Mouse (Mus musculus) CH12.LX (cell line): Measurements from ENCODE around the gene Myl9. TPM values are rescaled to one million over a fixed set of nuclear protein-coding genes. Genes with fewer than 3 reads are reported as not detected.
A peak's percentile ranks its signal among the peaks of the same experiment; 100 is the strongest.

ENCODE experiments used
- DNase-seq: peaks from one replicate; pipeline ENCODE4 v3.0.0-alpha.2; 2013; ENCODE audit errors: extremely low read depth
- H3K27ac ChIP-seq: 2 replicates; pipeline ENCODE4 v1.5.1; 2012; ENCODE audit warnings: low read depth, mild to moderate bottlenecking, control low read depth, moderate library complexity; ENCODE audit not compliant: insufficient read depth
- H3K27me3 ChIP-seq: replicated peaks from 2 replicates; pipeline ENCODE3; 2012; ENCODE audit warnings: inconsistent platforms
- H3K36me3 ChIP-seq, 2 experiments: replicated peaks in 1 of 2; 2 replicates each; pipeline versions ENCODE3 to v1.6.1; 2012; ENCODE audit warnings: inconsistent platforms in 1 of 2, low read length in 1 of 2, mild to moderate bottlenecking in 1 of 2, mixed read lengths in 1 of 2, moderate library complexity in 1 of 2; ENCODE audit not compliant: control insufficient read depth in 1 of 2, insufficient read depth in 1 of 2
- H3K4me1 ChIP-seq, 2 experiments: 2 replicates each; pipeline ENCODE4 v1.6.1; 2012; ENCODE audit warnings: inconsistent platforms in 1 of 2, moderate library complexity in 1 of 2; ENCODE audit not compliant: insufficient read depth in 2 of 2, control insufficient read depth in 1 of 2
- H3K4me2 ChIP-seq: 2 replicates; pipeline ENCODE4 v1.6.1; 2012; ENCODE audit warnings: low read depth, mild to moderate bottlenecking, control low read depth; ENCODE audit not compliant: poor library complexity, insufficient read depth, severe bottlenecking
- H3K4me3 ChIP-seq, 3 experiments: fragments of 150-350 bp in 1 of 3; sonication (generic) in 1 of 3; replicated peaks in 1 of 3; 2 replicates each; pipeline versions ENCODE3 to v1.5.1; 2011 to 2012; ENCODE audit warnings: low read depth in 2 of 3, low read length in 2 of 3, mild to moderate bottlenecking in 2 of 3, moderate library complexity in 2 of 3, control low read depth in 1 of 3, improper control_type of control experiment in 1 of 3, inconsistent platforms in 1 of 3, mixed read lengths in 1 of 3; ENCODE audit not compliant: poor library complexity in 1 of 3
- H3K79me2 ChIP-seq: replicated peaks from 2 replicates; pipeline ENCODE4 v1.6.1; 2012; ENCODE audit warnings: mild to moderate bottlenecking, moderate library complexity; ENCODE audit not compliant: control insufficient read depth, poor library complexity, insufficient read depth, severe bottlenecking; ENCODE audit errors: extremely low read depth
- H3K9ac ChIP-seq: 2 replicates; pipeline ENCODE4 v1.6.1; 2012; ENCODE audit warnings: low read depth, mild to moderate bottlenecking, control low read depth, moderate library complexity; ENCODE audit not compliant: insufficient read depth
- H3K9me3 ChIP-seq: replicated peaks from 2 replicates; pipeline ENCODE3; 2012; ENCODE audit warnings: low read length, inconsistent platforms, mixed read lengths
- IRF4 ChIP-seq: IDR thresholded peaks from 2 replicates; pipeline ENCODE4 v1.6.1; 2014; ENCODE audit warnings: low read depth, mild to moderate bottlenecking, inconsistent platforms, low read length, improper control_type of control experiment
- JUN ChIP-seq: IDR thresholded peaks from 2 replicates; pipeline ENCODE4 v1.6.1; 2011; ENCODE audit warnings: low read depth, mild to moderate bottlenecking, low read length, improper control_type of control experiment, moderate library complexity; ENCODE audit not compliant: insufficient read depth
- MAX ChIP-seq: IDR thresholded peaks from 2 replicates; pipeline ENCODE4 v1.6.1; 2011; ENCODE audit warnings: low read length, improper control_type of control experiment
- MEF2A ChIP-seq: IDR thresholded peaks from 2 replicates; pipeline ENCODE4 v1.6.1; 2014; ENCODE audit warnings: low read depth, mild to moderate bottlenecking, inconsistent platforms, low read length, improper control_type of control experiment, borderline replicate concordance
- MXI1 ChIP-seq: IDR thresholded peaks from 2 replicates; pipeline ENCODE4 v1.6.1; 2011; ENCODE audit warnings: mild to moderate bottlenecking, low read depth, low read length, improper control_type of control experiment
- NELFE ChIP-seq: IDR thresholded peaks from 2 replicates; pipeline ENCODE4 v1.6.1; 2011; ENCODE audit warnings: low read depth, low read length, improper control_type of control experiment
- PAX5 ChIP-seq: IDR thresholded peaks from 2 replicates; pipeline ENCODE4 v1.6.1; 2012; ENCODE audit warnings: low read length, inconsistent platforms, mixed read lengths
- POLR2A ChIP-seq: IDR thresholded peaks from 2 replicates; pipeline ENCODE4 v1.6.1; 2011; ENCODE audit warnings: low read depth, mild to moderate bottlenecking, improper control_type of control experiment, low read length
- SMC3 ChIP-seq: IDR thresholded peaks from 2 replicates; pipeline ENCODE4 v1.6.1; 2011; ENCODE audit warnings: low read depth, low read length, improper control_type of control experiment
- ZKSCAN1 ChIP-seq: IDR thresholded peaks from 2 replicates; pipeline ENCODE4 v1.6.1; 2012; ENCODE audit warnings: low read depth, inconsistent platforms, low read length, improper control_type of control experiment, borderline replicate concordance
- ZNF384 ChIP-seq: IDR thresholded peaks from 2 replicates; pipeline ENCODE4 v1.6.1; 2012; ENCODE audit warnings: low read depth, low read length, improper control_type of control experiment, inconsistent platforms
- dilution Hi-C: fragments of 300-500 bp; cut with MboI; formaldehyde crosslinking; loops from 2 replicates; pipeline ENCODE4 v1.14.3; 2020; ENCODE audit warnings: low sequenced_read_pairs; ENCODE audit not compliant: extremely low pct_unique_long_range_greater_than_20kb, extremely low pct_ligation_motif_present
- in situ Hi-C: fragments of 300-500 bp; cut with MboI; formaldehyde crosslinking; loops from 3 replicates; pipeline ENCODE4 v1.14.3; 2019; ENCODE audit warnings: low sequenced_read_pairs, low pct_ligation_motif_present, low pct_unique_long_range_greater_than_20kb, mixed read lengths
- polyA plus RNA-seq: library from polyadenylated mRNA; unstranded; fragments of >175 nt; gene quantifications from 2 replicates; pipeline ENCODE4 v1.2.1, GENCODE M21; 2012; ENCODE audit warnings: low read depth; ENCODE audit not compliant: insufficient read length
- total RNA-seq, 2 experiments: library from RNA; depleted of rRNA; stranded (reverse); fragments of 300-350 nt in 1 of 2; fragments of >200 nt in 1 of 2; gene quantifications; 2 replicates each; pipeline ENCODE4 v1.2.3; 2012 to 2014

Myl9 gene
- total and polyA plus RNA-seq, 3 experiments: not detected

DNA sequence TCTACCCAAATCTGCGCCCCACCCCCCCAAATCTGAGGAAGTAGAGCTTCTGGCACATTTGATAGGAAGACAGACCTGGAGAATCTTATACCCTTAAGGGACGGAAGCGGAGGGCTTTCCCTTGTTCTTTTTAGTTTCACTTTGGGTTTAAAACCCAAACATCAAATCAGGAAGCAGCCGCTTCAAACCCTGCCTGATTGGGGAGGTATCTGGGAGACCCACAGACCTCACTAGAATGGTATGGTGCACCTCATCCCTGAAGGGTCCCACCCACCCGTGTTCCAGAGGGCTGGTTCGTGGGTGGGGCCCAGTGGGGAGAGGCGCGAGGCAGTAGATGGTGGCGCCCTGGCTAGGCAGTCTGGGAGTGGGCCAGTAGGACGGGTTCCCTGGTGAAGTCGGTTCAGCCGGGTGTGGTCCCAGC lies 44.7 kb upstream of the Myl9 start:
- Histone ChIP-seq H3K4me2 (peak overlapping the region; percentile 68), H3K36me3 (peaks cover 0 to 21% of the 10 kb centered on the region in 2 experiments), H3K27me3 (no peaks in the 10 kb centered on the region), H3K79me2 (no peaks in the 10 kb centered on the region), H3K9ac (peak overlapping the region; percentile 57), H3K9me3 (no peaks in the 10 kb centered on the region), H3K4me1 (peaks cover 10 to 83% of the 10 kb centered on the region in 2 experiments; a peak in 3 of 4 replicates)
- DNase-seq: no peak
- in situ Hi-C loops (no loop called here), dilution Hi-C loops (no loop called here)
- TF ChIP-seq SMC3: no peak
- peak; percentile 20; the same call in 1 of the 2 replicates for TF ChIP-seq POLR2A
- TF ChIP-seq, all 38 proteins: peak for 1
- Histone ChIP-seq H3K27ac (no peak overlapping the region), H3K4me3 (peak overlapping the region; percentile 51 to 62 (median 54))

DNA sequence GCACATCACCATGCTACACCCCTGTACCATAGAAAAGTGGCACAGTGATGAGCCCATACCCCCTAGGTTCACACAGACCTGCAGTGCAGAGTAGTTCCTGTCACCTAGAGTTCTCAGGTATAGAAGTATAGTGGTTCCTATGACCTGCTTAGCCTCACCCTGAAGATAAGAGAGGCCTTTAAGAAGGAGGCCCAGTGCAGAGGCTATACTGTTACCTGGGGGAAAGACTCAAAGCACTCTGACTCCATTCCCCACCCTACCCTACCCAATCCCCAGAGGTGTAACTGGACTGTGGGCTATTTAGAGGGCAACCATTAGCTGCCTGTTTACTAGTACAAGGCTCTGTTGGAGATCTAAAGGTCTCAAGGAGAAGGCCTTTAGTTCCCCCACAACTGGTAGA lies 43.6 kb upstream of the Myl9 start:
- no peak for DNase-seq
- H3K4me1 ChIP-seq: peaks cover 14 to 83% of the 10 kb centered on the region in 2 experiments
- dilution Hi-C loops: no loop called here
- H3K4me2 ChIP-seq: no peak overlapping the region
- no peak overlapping the region for H3K4me3 ChIP-seq
- H3K36me3 ChIP-seq: peaks cover 0 to 21% of the 10 kb centered on the region in 2 experiments
- H3K9ac ChIP-seq: no peak overlapping the region
- in situ Hi-C loops: no loop called here
- no peaks in the 10 kb centered on the region for H3K79me2 ChIP-seq
- no peak overlapping the region for H3K27ac ChIP-seq
- H3K9me3 ChIP-seq: no peaks in the 10 kb centered on the region
- TF ChIP-seq JUN (no peak), MAX (no peak), PAX5 (no peak), NELFE (no peak)
- H3K27me3 ChIP-seq: no peaks in the 10 kb centered on the region

DNA sequence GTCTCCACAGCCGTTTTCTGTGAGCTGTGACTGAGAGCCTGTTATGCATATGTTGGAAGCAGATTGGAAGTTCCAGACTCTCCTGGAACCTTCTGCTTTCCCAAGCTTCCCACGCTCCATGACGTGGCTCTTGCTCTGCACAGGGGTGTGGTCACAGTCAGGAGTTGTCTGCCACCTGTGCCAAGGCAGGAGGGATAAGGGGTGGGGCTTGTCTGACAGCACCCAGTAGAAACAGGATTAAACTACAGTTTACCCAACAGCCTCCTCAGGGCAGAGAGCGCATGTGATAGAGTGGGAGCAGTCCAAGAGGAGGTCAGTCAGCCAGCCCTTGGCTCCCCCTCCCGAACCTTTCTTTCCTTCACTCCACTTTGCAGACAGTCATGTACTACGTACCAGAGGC lies 43.1 kb upstream of the Myl9 start:
- peaks cover 16 to 83% of the 10 kb centered on the region in 2 experiments for H3K4me1 ChIP-seq
- H3K27me3 ChIP-seq: no peaks in the 10 kb centered on the region
- H3K9ac ChIP-seq: no peak overlapping the region
- H3K36me3 ChIP-seq: peaks cover 0 to 21% of the 10 kb centered on the region in 2 experiments
- no peak overlapping the region for H3K27ac ChIP-seq
- in situ Hi-C loops (no loop called here), dilution Hi-C loops (no loop called here)
- no peak overlapping the region for H3K4me2 ChIP-seq
- TF ChIP-seq IRF4 (no peak), ZKSCAN1 (no peak), ZNF384 (no peak), MXI1 (no peak), MEF2A (no peak)
- no peaks in the 10 kb centered on the region for H3K9me3 ChIP-seq
- no peaks in the 10 kb centered on the region for H3K79me2 ChIP-seq
- no peak for DNase-seq
- no peak overlapping the region for H3K4me3 ChIP-seq
